Mouse (Mus musculus) c-Kit-negative CD71-positive TER-119-positive erythroid progenitor cells, embryonic 14.5 days (primary cell): Measurements from ENCODE around the gene 4930402F06Rik.

Experiments
- DNase-seq: peaks from one replicate; pipeline ENCODE4 v3.0.0-alpha.2; 2013; ENCODE audit warnings: low read depth, low spot score

The 4930402F06Rik gene

GRCm38 (mm10) chr2:35417231-35417630 is 20.3 kb upstream of the 4930402F06Rik start:
- DNase-seq: no peak

- DNase-seq: no peak
Observed at GRCm38 (mm10) chr2:35416473-35416872, 19.5 kb upstream of the 4930402F06Rik start.

- DNase-seq: no peak
Observed at GRCm38 (mm10) chr2:35412810-35413209, 15.8 kb upstream of the 4930402F06Rik start.

- no peak for DNase-seq
Observed at GRCm38 (mm10) chr2:35412246-35412645, 15.3 kb upstream of the 4930402F06Rik start.

- DNase-seq: no peak
Observed at GRCm38 (mm10) chr2:35411640-35412190, 14.7 kb upstream of the 4930402F06Rik start.

- no peak for DNase-seq
Observed at GRCm38 (mm10) chr2:35409466-35409865, 12.5 kb upstream of the 4930402F06Rik start.

- DNase-seq: no peak
Observed at GRCm38 (mm10) chr2:35408409-35409110, 11.6 kb upstream of the 4930402F06Rik start.

GRCm38 (mm10) chr2:35407878-35408277 is 10.9 kb upstream of the 4930402F06Rik start:
- no peak for DNase-seq

GRCm38 (mm10) chr2:35407266-35407665 is 10.3 kb upstream of the 4930402F06Rik start:
- no peak for DNase-seq

GRCm38 (mm10) chr2:35406611-35407010 is 9.6 kb upstream of the 4930402F06Rik start:
- DNase-seq: no peak

- DNase-seq: no peak
Observed at GRCm38 (mm10) chr2:35402391-35402790, 5.4 kb upstream of the 4930402F06Rik start.

- DNase-seq: no peak
Observed at GRCm38 (mm10) chr2:35400739-35401138, 3.8 kb upstream of the 4930402F06Rik start.

- DNase-seq: no peak
Observed at GRCm38 (mm10) chr2:35398184-35398828, 1.3 kb upstream of the 4930402F06Rik start.

- peak; percentile 44 for DNase-seq
Observed at GRCm38 (mm10) chr2:35397590-35398173, 707 bp upstream of the 4930402F06Rik start.

GRCm38 (mm10) chr2:35385441-35385871 is 11.5 kb downstream of the 4930402F06Rik start:
- no peak for DNase-seq

- no peak for DNase-seq
Observed at GRCm38 (mm10) chr2:35379306-35379705, 17.7 kb downstream of the 4930402F06Rik start.

- no peak for DNase-seq
Observed at GRCm38 (mm10) chr2:35377600-35377999, 19.4 kb downstream of the 4930402F06Rik start.

- peak; percentile 50 for DNase-seq
Observed at GRCm38 (mm10) chr2:35373003-35373402, 24.0 kb downstream of the 4930402F06Rik start.

- DNase-seq: no peak
Observed at GRCm38 (mm10) chr2:35370686-35371085, 26.3 kb downstream of the 4930402F06Rik start.

GRCm38 (mm10) chr2:35367629-35368028 is 29.3 kb downstream of the 4930402F06Rik start, which contains the start of gene 4930568D16Rik:
Gene 4930568D16Rik, minus strand, starts transcription at chr2:35367729.
- DNase-seq: no peak

- no peak for DNase-seq
Observed at GRCm38 (mm10) chr2:35349184-35349583, 47.8 kb downstream of the 4930402F06Rik start.

- no peak for DNase-seq
Observed at GRCm38 (mm10) chr2:35345984-35346383, 51.0 kb downstream of the 4930402F06Rik start.
